Mouse (Mus musculus) MEL (cell line): ENCODE results near the gene Sat2. TPM values are rescaled to one million over a fixed set of nuclear protein-coding genes. Genes with fewer than 3 reads are reported as not detected.

Source experiments
- DNase-seq: peaks from one replicate; pipeline ENCODE4 v3.0.0; 2011; ENCODE audit warnings: low read depth, low spot score
- H3K27ac ChIP-seq: 2 replicates; pipeline ENCODE4 v1.5.1; 2012; ENCODE audit warnings: low read depth, mild to moderate bottlenecking, control low read depth, low read length, moderate library complexity; ENCODE audit not compliant: control insufficient read depth
- H3K27me3 ChIP-seq, 2 experiments: fragments of 150-350 bp in 1 of 2; sonication (generic) in 1 of 2; 2 replicates each; pipeline ENCODE4 v1.6.1; 2012; ENCODE audit warnings: low read length in 2 of 2, mild to moderate bottlenecking in 2 of 2, improper control_type of control experiment in 1 of 2, moderate library complexity in 1 of 2; ENCODE audit not compliant: insufficient read depth in 2 of 2, control insufficient read depth in 1 of 2
- H3K36me3 ChIP-seq, 2 experiments: 2 replicates each; pipeline ENCODE4 v1.6.1; 2012 to 2014; ENCODE audit warnings: low read length in 2 of 2, improper control_type of control experiment in 1 of 2, inconsistent platforms in 1 of 2, mild to moderate bottlenecking in 1 of 2; ENCODE audit not compliant: insufficient read depth in 2 of 2, control insufficient read depth in 1 of 2
- H3K4me1 ChIP-seq, 2 experiments: fragments of 150-350 bp in 1 of 2; sonication (generic) in 1 of 2; 2 replicates each; pipeline ENCODE4 v1.6.1; 2012; ENCODE audit warnings: low read length in 2 of 2, improper control_type of control experiment in 1 of 2, mild to moderate bottlenecking in 1 of 2; ENCODE audit not compliant: insufficient read depth in 2 of 2, control insufficient read depth in 1 of 2
- H3K4me3 ChIP-seq, 2 experiments: fragments of 150-350 bp in 1 of 2; sonication (generic) in 1 of 2; 2 replicates each; pipeline ENCODE4 v1.5.1; 2012; ENCODE audit warnings: low read depth in 2 of 2, low read length in 2 of 2, mild to moderate bottlenecking in 2 of 2, moderate library complexity in 2 of 2, control low read depth in 1 of 2, improper control_type of control experiment in 1 of 2; ENCODE audit not compliant: control insufficient read depth in 1 of 2, insufficient read depth in 1 of 2
- H3K79me2 ChIP-seq: 2 replicates; pipeline ENCODE4 v1.6.1; 2012; ENCODE audit warnings: mild to moderate bottlenecking, low read length, moderate library complexity; ENCODE audit not compliant: control insufficient read depth, poor library complexity, insufficient read depth
- H3K9ac ChIP-seq: 2 replicates; pipeline ENCODE4 v1.6.1; 2012; ENCODE audit warnings: low read depth, mild to moderate bottlenecking, control low read depth, low read length, moderate library complexity; ENCODE audit not compliant: control insufficient read depth, poor library complexity, severe bottlenecking
- H3K9me3 ChIP-seq: fragments of 150-350 bp; sonication (generic); replicated peaks from 2 replicates; pipeline ENCODE4 v1.6.1; 2012; ENCODE audit warnings: mild to moderate bottlenecking, low read length, improper control_type of control experiment, moderate library complexity; ENCODE audit not compliant: insufficient read depth
- BHLHE40 ChIP-seq: IDR thresholded peaks from 2 replicates; pipeline ENCODE4 v1.6.1; 2012; ENCODE audit warnings: low read depth, mild to moderate bottlenecking, inconsistent platforms, low read length, improper control_type of control experiment, borderline replicate concordance
- CHD1 ChIP-seq: IDR thresholded peaks from 2 replicates; pipeline ENCODE4 v1.6.1; 2012; ENCODE audit warnings: low read depth, mild to moderate bottlenecking, inconsistent platforms, low read length, improper control_type of control experiment
- CHD2 ChIP-seq: IDR thresholded peaks from 2 replicates; pipeline ENCODE4 v1.6.1; 2011; ENCODE audit warnings: low read length, improper control_type of control experiment
- E2F4 ChIP-seq: IDR thresholded peaks from 2 replicates; pipeline ENCODE4 v1.6.1; 2011; ENCODE audit warnings: low read depth, low read length, improper control_type of control experiment, borderline replicate concordance
- ELF1 ChIP-seq: IDR thresholded peaks from 2 replicates; pipeline ENCODE4 v1.6.1; 2014; ENCODE audit warnings: low read depth, mild to moderate bottlenecking, inconsistent platforms, low read length, improper control_type of control experiment, moderate library complexity
- EP300 ChIP-seq, 2 experiments: IDR thresholded peaks; 2 replicates each; pipeline ENCODE4 v1.6.1; 2011; ENCODE audit warnings: improper control_type of control experiment in 2 of 2, low read length in 2 of 2, low read depth in 1 of 2, mild to moderate bottlenecking in 1 of 2
- ETS1 ChIP-seq: IDR thresholded peaks from 2 replicates; pipeline ENCODE4 v1.6.1; 2012; ENCODE audit warnings: low read depth, mild to moderate bottlenecking, inconsistent platforms, low read length, improper control_type of control experiment, moderate library complexity
- GATA1 ChIP-seq: IDR thresholded peaks from 2 replicates; pipeline ENCODE4 v1.6.1; 2011; ENCODE audit warnings: low read depth, low read length, improper control_type of control experiment
- HCFC1 ChIP-seq: IDR thresholded peaks from 2 replicates; pipeline ENCODE4 v1.6.1; 2012; ENCODE audit warnings: low read depth, mild to moderate bottlenecking, inconsistent platforms, low read length, improper control_type of control experiment, moderate library complexity
- JUND ChIP-seq: IDR thresholded peaks from 2 replicates; pipeline ENCODE4 v1.6.1; 2011; ENCODE audit warnings: low read depth, mild to moderate bottlenecking, improper control_type of control experiment, low read length
- KAT2A ChIP-seq: conservative IDR thresholded peaks from 2 replicates; pipeline ENCODE4 v1.6.1; 2012; ENCODE audit warnings: low read depth, low read length, improper control_type of control experiment, inconsistent platforms
- MAFK ChIP-seq: IDR thresholded peaks from 2 replicates; pipeline ENCODE4 v1.6.1; 2011; ENCODE audit warnings: low read depth, mild to moderate bottlenecking, low read length, improper control_type of control experiment, borderline replicate concordance
- MAX ChIP-seq: IDR thresholded peaks from 2 replicates; pipeline ENCODE4 v1.6.1; 2011; ENCODE audit warnings: low read length, improper control_type of control experiment
- MYB ChIP-seq: IDR thresholded peaks from 2 replicates; pipeline ENCODE4 v1.6.1; 2011; ENCODE audit warnings: mild to moderate bottlenecking, low read depth, low read length, improper control_type of control experiment
- NELFE ChIP-seq: IDR thresholded peaks from 2 replicates; pipeline ENCODE4 v1.6.1; 2011; ENCODE audit warnings: low read depth, low read length, improper control_type of control experiment
- NRF1 ChIP-seq: IDR thresholded peaks from 2 replicates; pipeline ENCODE4 v1.6.1; 2014; ENCODE audit warnings: low read depth, mild to moderate bottlenecking, inconsistent platforms, low read length, improper control_type of control experiment, moderate library complexity; ENCODE audit not compliant: poor library complexity, insufficient read depth, severe bottlenecking
- POLR2A ChIP-seq, 2 experiments: IDR thresholded peaks; 2 replicates each; pipeline ENCODE4 v1.6.1; 2011 to 2012; ENCODE audit warnings: low read length in 2 of 2, mild to moderate bottlenecking in 2 of 2, control low read depth in 1 of 2, improper control_type of control experiment in 1 of 2, low read depth in 1 of 2, moderate library complexity in 1 of 2; ENCODE audit not compliant: control insufficient read depth in 1 of 2, insufficient read depth in 1 of 2, poor library complexity in 1 of 2
- POLR2AphosphoS2 ChIP-seq: IDR thresholded peaks from 2 replicates; pipeline ENCODE4 v1.6.1; 2011; ENCODE audit warnings: low read length, improper control_type of control experiment
- POLR2AphosphoS5 ChIP-seq: IDR thresholded peaks from 2 replicates; pipeline ENCODE4 v1.6.1; 2012; ENCODE audit warnings: low read depth, borderline replicate concordance, mild to moderate bottlenecking, inconsistent platforms, low read length, moderate library complexity, mixed read lengths
- RCOR1 ChIP-seq: IDR thresholded peaks from 2 replicates; pipeline ENCODE4 v1.6.1; 2012; ENCODE audit warnings: low read depth, mild to moderate bottlenecking, inconsistent platforms, low read length, improper control_type of control experiment
- SIN3A ChIP-seq: IDR thresholded peaks from 2 replicates; pipeline ENCODE4 v1.6.1; 2012; ENCODE audit warnings: low read length, improper control_type of control experiment, inconsistent platforms
- SMC3 ChIP-seq: IDR thresholded peaks from 2 replicates; pipeline ENCODE4 v1.6.1; 2011; ENCODE audit warnings: low read depth, low read length, improper control_type of control experiment
- TAL1 ChIP-seq: IDR thresholded peaks from 2 replicates; pipeline ENCODE4 v1.6.1; 2012; ENCODE audit warnings: mild to moderate bottlenecking, inconsistent platforms, low read length, moderate library complexity, mixed read lengths
- TBP ChIP-seq: IDR thresholded peaks from 2 replicates; pipeline ENCODE4 v1.8.0; 2011; ENCODE audit warnings: low read depth, low read length, improper control_type of control experiment
- UBTF ChIP-seq: IDR thresholded peaks from 2 replicates; pipeline ENCODE4 v1.6.1; 2012; ENCODE audit warnings: low read depth, mild to moderate bottlenecking, inconsistent platforms, low read length, improper control_type of control experiment, moderate library complexity, borderline replicate concordance; ENCODE audit not compliant: insufficient read depth
- USF2 ChIP-seq, 2 experiments: IDR thresholded peaks; 2 replicates each; pipeline ENCODE4 v1.6.1; 2011 to 2012; ENCODE audit warnings: improper control_type of control experiment in 2 of 2, low read length in 2 of 2, borderline replicate concordance in 1 of 2, inconsistent platforms in 1 of 2, low read depth in 1 of 2, mild to moderate bottlenecking in 1 of 2; ENCODE audit not compliant: insufficient read depth in 1 of 2
- ZMIZ1 ChIP-seq: IDR thresholded peaks from 2 replicates; pipeline ENCODE4 v1.6.1; 2012; ENCODE audit warnings: low read depth, mild to moderate bottlenecking, inconsistent platforms, low read length, improper control_type of control experiment, moderate library complexity
- ZNF384 ChIP-seq: IDR thresholded peaks from 2 replicates; pipeline ENCODE4 v1.6.1; 2012; ENCODE audit warnings: low read depth, mild to moderate bottlenecking, inconsistent platforms, low read length, improper control_type of control experiment
- polyA plus RNA-seq, 2 experiments: library from polyadenylated mRNA; stranded (reverse) in 1 of 2; unstranded in 1 of 2; fragments of >175 nt in 1 of 2; fragments of >200 nt in 1 of 2; gene quantifications; 2 replicates each; pipeline versions ENCODE4 v1.2.1 to v1.2.4; 2012; ENCODE audit warnings: low replicate concordance in 2 of 2, low read depth in 1 of 2; ENCODE audit not compliant: insufficient read length in 2 of 2, insufficient read depth in 1 of 2, missing spikeins in 1 of 2
- total RNA-seq: library from RNA; depleted of rRNA; stranded (reverse); fragments of 300-350 nt; gene quantifications from 2 replicates; pipeline ENCODE4 v1.2.3, GENCODE M21; 2012

The Sat2 gene
- total and polyA plus RNA-seq, 3 experiments = not detected

DNA sequence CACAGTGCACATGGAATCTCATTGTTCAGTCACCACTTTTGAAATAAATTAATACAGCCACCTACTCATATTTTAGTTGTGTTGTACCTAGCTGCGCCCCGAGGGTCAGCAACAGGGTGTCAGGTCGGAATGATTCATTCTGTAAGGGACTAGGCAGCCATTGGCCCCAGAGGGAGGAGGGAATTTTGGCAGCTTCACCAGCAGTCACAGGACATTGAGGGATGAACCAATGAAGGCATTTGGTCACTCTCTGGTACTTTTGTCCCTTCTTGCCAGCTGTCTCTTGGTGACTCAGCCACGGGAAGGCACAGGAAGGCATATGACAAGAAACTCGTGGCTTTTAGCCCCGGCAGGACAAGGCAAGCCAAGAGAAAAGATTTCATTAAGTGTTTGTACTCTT lies 42.0 kb downstream of the Sat2 start:
- Histone ChIP-seq H3K9me3 (no peaks in the 10 kb centered on the region), H3K27me3 (no peaks in the 10 kb centered on the region), H3K9ac (peak overlapping the region; percentile 69; the same call in 1 of the 2 replicates), H3K27ac (0 out of 2 replicates have a peak overlapping the region, but pooled peaks have one; percentile 96), H3K79me2 (peaks cover 13% of the 10 kb centered on the region), H3K4me3 (no peak overlapping the region), H3K36me3 (peaks cover 1 to 19% of the 10 kb centered on the region in 2 experiments; a peak in 3 of 4 replicates), H3K4me1 (peaks cover 4 to 21% of the 10 kb centered on the region in 2 experiments)
- no peak for DNase-seq
- no peak for TF ChIP-seq MAX
- TF ChIP-seq UBTF = no peak
- TF ChIP-seq MAFK = no peak
- no peak for TF ChIP-seq USF2 (IDR thresholded peaks at IDR 0.05; ENCODE audit: borderline replicate concordance in 1 of 2, insufficient read depth in 1 of 2, low read depth in 1 of 2, low read length in 2 of 2)
- TF ChIP-seq POLR2AphosphoS2 = no peak
- no peak for TF ChIP-seq KAT2A
- TF ChIP-seq JUND = no peak
- no peak for TF ChIP-seq SIN3A
- TF ChIP-seq SMC3 = no peak
- no peak for TF ChIP-seq NELFE
- TF ChIP-seq ELF1 = no peak
- no peak for TF ChIP-seq TBP
- TF ChIP-seq ZMIZ1 = no peak
- TF ChIP-seq CHD1 = no peak
- TF ChIP-seq RCOR1 = no peak
- TF ChIP-seq TAL1 = no peak
- TF ChIP-seq POLR2A (IDR thresholded peaks at IDR 0.05; ENCODE audit: control insufficient read depth in 1 of 2, insufficient read depth in 1 of 2, low read depth in 1 of 2, low read length in 2 of 2, poor library complexity in 1 of 2) = no peak
- TF ChIP-seq POLR2AphosphoS5 = no peak

DNA sequence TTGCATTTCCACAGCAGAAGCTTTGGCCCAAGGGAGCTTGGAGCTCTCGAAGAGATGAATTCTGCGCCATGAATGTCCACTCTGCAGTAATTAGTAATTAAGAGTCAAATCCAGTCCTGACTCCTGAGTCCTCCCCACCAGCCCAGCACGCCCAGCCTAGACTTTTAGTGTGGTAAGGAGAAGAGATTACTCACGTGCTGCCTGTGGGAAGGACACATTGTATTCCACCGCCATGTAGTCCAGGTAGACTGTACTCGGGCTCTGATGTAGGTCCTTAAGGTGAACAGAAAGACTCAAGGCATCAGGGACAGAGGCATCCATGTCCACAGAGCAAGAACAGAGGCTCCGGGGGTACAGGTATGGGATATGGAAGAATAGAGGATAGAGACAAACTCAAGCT lies 43.0 kb downstream of the Sat2 start:
- no peak for TF ChIP-seq MYB
- no peak for TF ChIP-seq ZNF384
- TF ChIP-seq GATA1 = no peak
- no peak for TF ChIP-seq CHD1
- no peak for TF ChIP-seq KAT2A
- TF ChIP-seq USF2 (IDR thresholded peaks at IDR 0.05; ENCODE audit: borderline replicate concordance in 1 of 2, insufficient read depth in 1 of 2, low read depth in 1 of 2, low read length in 2 of 2) = no peak
- TF ChIP-seq E2F4 = no peak
- TF ChIP-seq TBP = no peak
- no peak for TF ChIP-seq ETS1
- TF ChIP-seq EP300 (IDR thresholded peaks at IDR 0.05; ENCODE audit: low read depth in 1 of 2, low read length in 2 of 2) = no peak
- no peak for TF ChIP-seq SIN3A
- no peak for TF ChIP-seq HCFC1
- no peak for TF ChIP-seq BHLHE40
- no peak for TF ChIP-seq POLR2A (IDR thresholded peaks at IDR 0.05; ENCODE audit: control insufficient read depth in 1 of 2, insufficient read depth in 1 of 2, low read depth in 1 of 2, low read length in 2 of 2, poor library complexity in 1 of 2)
- no peak for TF ChIP-seq CHD2
- no peak for TF ChIP-seq NRF1
- TF ChIP-seq JUND = no peak
- no peak for TF ChIP-seq POLR2AphosphoS2
- TF ChIP-seq SMC3 = no peak
- no peak overlapping the region for H3K9ac ChIP-seq
- no peaks in the 10 kb centered on the region for H3K9me3 ChIP-seq
- DNase-seq = no peak
- H3K4me3 ChIP-seq = no peak overlapping the region
- peaks cover 22% of the 10 kb centered on the region for H3K79me2 ChIP-seq
- H3K27me3 ChIP-seq = no peaks in the 10 kb centered on the region
- peaks cover 9 to 28% of the 10 kb centered on the region in 2 experiments for H3K36me3 ChIP-seq
- H3K4me1 ChIP-seq = peaks cover 4 to 31% of the 10 kb centered on the region in 2 experiments
- H3K27ac ChIP-seq = no peak overlapping the region
